Mouse (Mus musculus): ENCODE measurements at regions not wholly inside any gene's neighbourhood (a gene's known extent, or its start where the extent isn't known, plus 50 kb on each side); places are given as distances from the start of the nearest gene placed in this dataset.

DNA sequence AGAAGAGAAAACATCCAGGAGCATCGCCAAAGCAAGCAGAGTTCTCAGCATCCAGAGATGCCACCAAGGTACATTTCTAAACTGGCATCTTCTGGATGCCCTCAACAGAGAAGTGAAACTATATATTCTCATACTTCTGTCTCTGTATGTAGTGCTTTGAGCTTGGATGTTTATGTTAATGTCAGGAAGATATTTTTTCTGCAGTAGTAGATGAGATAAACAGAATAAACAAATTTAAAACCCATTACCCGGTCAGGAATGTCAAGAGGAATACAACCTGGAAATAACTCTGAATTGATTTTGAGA, 847.5 kb downstream of the Ets1 start:
- Histone ChIP-seq H3K36me3 (replicated peaks) (no peaks in the 10 kb centered on the region), H3K4me1 (ENCODE audit: insufficient read depth, low read depth, low read length) (no peaks in the 10 kb centered on the region), H3K4me3 (ENCODE audit: low read depth, low read length) (no peak overlapping the region), H3K9me3 (replicated peaks) (no peaks in the 10 kb centered on the region), H3K27me3 (ENCODE audit: insufficient read depth, low read length) (no peaks in the 10 kb centered on the region)
- DNase-seq (ENCODE audit: low spot score) = no peak
- no peak for TF ChIP-seq GATA2 (IDR thresholded peaks at IDR 0.05; ENCODE audit: borderline replicate concordance, low read depth, low read length)
- no peak for ATAC-seq (ENCODE audit: extremely low read depth, insufficient number of reproducible peaks, low FRiP score, poor library complexity, severe bottlenecking)

- no peaks in the 10 kb centered on the region for H3K9me3 ChIP-seq (replicated peaks)
- H3K36me3 ChIP-seq (replicated peaks) = no peaks in the 10 kb centered on the region
- no peak for DNase-seq (ENCODE audit: low spot score)
- H3K4me1 ChIP-seq (ENCODE audit: insufficient read depth, low read depth, low read length) = no peaks in the 10 kb centered on the region
- no peak overlapping the region for H3K4me3 ChIP-seq (ENCODE audit: low read depth, low read length)
- ATAC-seq (ENCODE audit: extremely low read depth, insufficient number of reproducible peaks, low FRiP score, poor library complexity, severe bottlenecking) = no peak
- no peak for TF ChIP-seq TAL1 (conservative IDR thresholded peaks at IDR 0.05; ENCODE audit: low read depth, low read length)
- no peaks in the 10 kb centered on the region for H3K27me3 ChIP-seq (ENCODE audit: insufficient read depth, low read length)
Measured at GRCm38 (mm10) chr9:33533101-33533810, 897.2 kb downstream of the Ets1 start.

- H3K4me1 ChIP-seq (ENCODE audit: insufficient read depth, low read depth, low read length) = no peaks in the 10 kb centered on the region
- H3K9me3 ChIP-seq (replicated peaks) = no peaks in the 10 kb centered on the region
- no peak overlapping the region for H3K4me3 ChIP-seq (ENCODE audit: low read depth, low read length)
- DNase-seq (ENCODE audit: low spot score) (no peak), ATAC-seq (ENCODE audit: extremely low read depth, insufficient number of reproducible peaks, low FRiP score, poor library complexity, severe bottlenecking) (no peak)
- TF ChIP-seq GATA2 (IDR thresholded peaks at IDR 0.05; ENCODE audit: borderline replicate concordance, low read depth, low read length) (no peak), CTCF (IDR thresholded peaks at IDR 0.05; ENCODE audit: low read depth, low read length) (no peak), GATA1 (IDR thresholded peaks at IDR 0.05; ENCODE audit: borderline replicate concordance, low read length) (no peak), POLR2AphosphoS5 (IDR thresholded peaks at IDR 0.05; ENCODE audit: insufficient replicate concordance, low read depth, low read length) (no peak), TAL1 (conservative IDR thresholded peaks at IDR 0.05; ENCODE audit: low read depth, low read length) (no peak)
- H3K27me3 ChIP-seq (ENCODE audit: insufficient read depth, low read length) = no peaks in the 10 kb centered on the region
- H3K36me3 ChIP-seq (replicated peaks) = no peaks in the 10 kb centered on the region
Measured at GRCm38 (mm10) chr9:33543301-33543700, 907.3 kb downstream of the Ets1 start.

DNA sequence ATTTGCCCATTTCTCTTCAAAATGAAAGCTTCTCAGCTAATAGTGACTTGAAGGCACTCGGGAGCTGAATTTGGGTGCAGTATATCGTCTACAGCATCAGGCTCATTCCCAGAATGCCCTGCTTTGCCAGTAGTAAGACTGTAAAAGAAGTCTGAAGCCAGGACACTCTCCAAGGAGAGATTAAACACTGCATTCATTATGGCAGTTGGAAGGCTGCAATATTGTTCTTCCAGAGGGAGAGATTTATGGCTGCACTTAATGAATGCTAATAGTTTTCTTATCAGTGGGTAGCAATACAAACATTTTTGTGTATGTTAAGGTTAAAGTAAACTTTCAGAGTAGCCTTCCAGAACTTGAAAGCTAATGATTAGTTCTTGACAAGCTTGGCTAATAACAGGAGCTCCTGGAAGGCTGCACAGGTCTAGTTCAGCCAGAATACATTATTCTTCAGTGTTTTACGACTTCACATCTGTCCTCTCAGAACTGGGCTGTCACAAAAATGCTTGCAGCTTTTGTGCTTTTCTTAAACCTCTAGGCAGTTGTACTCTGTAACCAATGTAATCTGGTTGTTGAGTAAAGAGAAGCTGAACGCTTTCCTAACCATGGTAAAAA, 910.2 kb downstream of the Ets1 start:
- no peaks in the 10 kb centered on the region for H3K9me3 ChIP-seq (replicated peaks)
- ATAC-seq (ENCODE audit: extremely low read depth, insufficient number of reproducible peaks, low FRiP score, poor library complexity, severe bottlenecking) (no peak), DNase-seq (ENCODE audit: low spot score) (no peak)

GRCm38 (mm10) chr9:33549395-33549794, 913.4 kb downstream of the Ets1 start:
- Histone ChIP-seq H3K36me3 (replicated peaks) (no peaks in the 10 kb centered on the region), H3K4me1 (ENCODE audit: insufficient read depth, low read depth, low read length) (no peaks in the 10 kb centered on the region), H3K9me3 (replicated peaks) (no peaks in the 10 kb centered on the region), H3K27me3 (ENCODE audit: insufficient read depth, low read length) (no peaks in the 10 kb centered on the region), H3K4me3 (ENCODE audit: low read depth, low read length) (no peak overlapping the region)
- ATAC-seq (ENCODE audit: extremely low read depth, insufficient number of reproducible peaks, low FRiP score, poor library complexity, severe bottlenecking) (no peak), DNase-seq (ENCODE audit: low spot score) (no peak)
- TF ChIP-seq GATA2 (IDR thresholded peaks at IDR 0.05; ENCODE audit: borderline replicate concordance, low read depth, low read length) = no peak
- no peak for TF ChIP-seq GATA1 (IDR thresholded peaks at IDR 0.05; ENCODE audit: borderline replicate concordance, low read length)
- no peak for TF ChIP-seq TAL1 (conservative IDR thresholded peaks at IDR 0.05; ENCODE audit: low read depth, low read length)
- no peak for TF ChIP-seq CTCF (IDR thresholded peaks at IDR 0.05; ENCODE audit: low read depth, low read length)
- TF ChIP-seq POLR2AphosphoS5 (IDR thresholded peaks at IDR 0.05; ENCODE audit: insufficient replicate concordance, low read depth, low read length) = no peak

More for the DNA sequence above, 910.2 kb downstream of the Ets1 start:
- TF ChIP-seq GATA2 (IDR thresholded peaks at IDR 0.05; ENCODE audit: borderline replicate concordance, low read depth, low read length) = no peak
- TF ChIP-seq CTCF (IDR thresholded peaks at IDR 0.05; ENCODE audit: low read depth, low read length) = no peak
- no peak for TF ChIP-seq GATA1 (IDR thresholded peaks at IDR 0.05; ENCODE audit: borderline replicate concordance, low read length)
- TF ChIP-seq TAL1 (conservative IDR thresholded peaks at IDR 0.05; ENCODE audit: low read depth, low read length) = no peak
- no peak for TF ChIP-seq POLR2AphosphoS5 (IDR thresholded peaks at IDR 0.05; ENCODE audit: insufficient replicate concordance, low read depth, low read length)
- no peaks in the 10 kb centered on the region for H3K27me3 ChIP-seq (ENCODE audit: insufficient read depth, low read length)
- H3K4me3 ChIP-seq (ENCODE audit: low read depth, low read length) = no peak overlapping the region
- no peaks in the 10 kb centered on the region for H3K4me1 ChIP-seq (ENCODE audit: insufficient read depth, low read depth, low read length)
- no peaks in the 10 kb centered on the region for H3K36me3 ChIP-seq (replicated peaks)

GRCm38 (mm10) chr9:33571990-33572389, 913.7 kb upstream of the Kirrel3 start:
- no peak for TF ChIP-seq POLR2AphosphoS5 (IDR thresholded peaks at IDR 0.05; ENCODE audit: insufficient replicate concordance, low read depth, low read length)
- TF ChIP-seq GATA2 (IDR thresholded peaks at IDR 0.05; ENCODE audit: borderline replicate concordance, low read depth, low read length) = no peak
- TF ChIP-seq GATA1 (IDR thresholded peaks at IDR 0.05; ENCODE audit: borderline replicate concordance, low read length) = no peak
- no peak for TF ChIP-seq CTCF (IDR thresholded peaks at IDR 0.05; ENCODE audit: low read depth, low read length)
- TF ChIP-seq TAL1 (conservative IDR thresholded peaks at IDR 0.05; ENCODE audit: low read depth, low read length) = no peak
- Histone ChIP-seq H3K9me3 (replicated peaks) (no peaks in the 10 kb centered on the region), H3K4me1 (ENCODE audit: insufficient read depth, low read depth, low read length) (no peaks in the 10 kb centered on the region), H3K36me3 (replicated peaks) (no peaks in the 10 kb centered on the region), H3K27me3 (ENCODE audit: insufficient read depth, low read length) (no peaks in the 10 kb centered on the region), H3K4me3 (ENCODE audit: low read depth, low read length) (no peak overlapping the region)
- no peak for ATAC-seq (ENCODE audit: extremely low read depth, insufficient number of reproducible peaks, low FRiP score, poor library complexity, severe bottlenecking)
- no peak for DNase-seq (ENCODE audit: low spot score)

GRCm38 (mm10) chr9:33611511-33611910, 874.2 kb upstream of the Kirrel3 start:
- no peak for DNase-seq (ENCODE audit: low spot score)
- Histone ChIP-seq H3K4me1 (ENCODE audit: insufficient read depth, low read depth, low read length) (no peaks in the 10 kb centered on the region), H3K36me3 (replicated peaks) (no peaks in the 10 kb centered on the region), H3K4me3 (ENCODE audit: low read depth, low read length) (no peak overlapping the region), H3K9me3 (replicated peaks) (no peaks in the 10 kb centered on the region), H3K27me3 (ENCODE audit: insufficient read depth, low read length) (no peaks in the 10 kb centered on the region)
- TF ChIP-seq POLR2AphosphoS5 (IDR thresholded peaks at IDR 0.05; ENCODE audit: insufficient replicate concordance, low read depth, low read length) (no peak), GATA1 (IDR thresholded peaks at IDR 0.05; ENCODE audit: borderline replicate concordance, low read length) (no peak), GATA2 (IDR thresholded peaks at IDR 0.05; ENCODE audit: borderline replicate concordance, low read depth, low read length) (no peak), CTCF (IDR thresholded peaks at IDR 0.05; ENCODE audit: low read depth, low read length) (no peak), TAL1 (conservative IDR thresholded peaks at IDR 0.05; ENCODE audit: low read depth, low read length) (no peak)
- ATAC-seq (ENCODE audit: extremely low read depth, insufficient number of reproducible peaks, low FRiP score, poor library complexity, severe bottlenecking) = no peak
